Mouse (Mus musculus) intestine, postnatal 0 days (tissue): ENCODE results near the gene S100a9. TPM values are rescaled to one million over a fixed set of nuclear protein-coding genes. Genes with fewer than 3 reads are reported as not detected.
A peak's percentile ranks its signal among the peaks of the same experiment; 100 is the strongest.

Source experiments
- ATAC-seq: fragments of 200-750 bp; cut with Nextera tagmentation; 2 replicates; pipeline ENCODE4 v1.8.0; 2017; ENCODE audit warnings: mild to moderate bottlenecking, moderate TSS enrichment, moderate library complexity
- H3K27ac ChIP-seq: fragments of 300-500 bp; sonication (generic); 2 replicates; pipeline ENCODE4 v1.5.1; 2014; ENCODE audit warnings: mild to moderate bottlenecking, low read depth, low read length, moderate library complexity
- H3K27me3 ChIP-seq: fragments of 300-500 bp; sonication (generic); replicated peaks from 2 replicates; pipeline ENCODE4 v1.6.1; 2014; ENCODE audit warnings: low read length, mixed read lengths; ENCODE audit not compliant: control insufficient read depth, insufficient read depth
- H3K36me3 ChIP-seq: fragments of 300-500 bp; sonication (generic); 2 replicates; pipeline ENCODE4 v1.6.1; 2014; ENCODE audit warnings: mild to moderate bottlenecking, moderate library complexity; ENCODE audit not compliant: control insufficient read depth, insufficient read depth
- H3K4me1 ChIP-seq: fragments of 300-500 bp; sonication (generic); replicated peaks from 2 replicates; pipeline ENCODE4 v1.6.1; 2014; ENCODE audit warnings: antibody characterized with exemption, low read length, mixed read lengths; ENCODE audit not compliant: control insufficient read depth, insufficient read depth
- H3K4me2 ChIP-seq: fragments of 300-500 bp; sonication (generic); replicated peaks from 2 replicates; pipeline ENCODE4 v1.6.1; 2014; ENCODE audit warnings: low read depth, mild to moderate bottlenecking, moderate library complexity
- H3K4me3 ChIP-seq: fragments of 300-500 bp; sonication (generic); 2 replicates; pipeline ENCODE4 v1.5.1; 2014; ENCODE audit warnings: low read depth, low read length
- H3K9ac ChIP-seq: fragments of 300-500 bp; sonication (generic); 2 replicates; pipeline ENCODE4 v1.6.1; 2014; ENCODE audit warnings: mild to moderate bottlenecking, low read depth, low read length
- H3K9me3 ChIP-seq: fragments of 300-500 bp; sonication (generic); 2 replicates; pipeline ENCODE4 v1.6.1; 2016; ENCODE audit warnings: mixed run types; ENCODE audit not compliant: control insufficient read depth
- CTCF ChIP-seq: sonication (generic); IDR thresholded peaks from 2 replicates; pipeline ENCODE4 v1.5.1; 2016; ENCODE audit warnings: low read depth, mild to moderate bottlenecking, control low read depth, antibody characterized with exemption, moderate library complexity
- WGBS: fragments of 180-500 bp; shearing (Covaris S2); extraction: QIAGEN DNeasy Blood & Tissue Kit; methylation state at CpG from one replicate; pipeline ENCODE4 v1.1.7; 2014; 5-methylcytosine and 5-hydroxymethylcytosine counted together
- polyA plus RNA-seq: library from polyadenylated mRNA; unstranded; fragments of >200 nt; fragmentation: Nextera tagmentation; extraction: Ambion mirVana; gene quantifications from 2 replicates; pipeline ENCODE4 v1.2.1, GENCODE M21; 2015

Gene S100a9
- polyA plus RNA-seq = 2.8 and 3.3 TPM in 2 replicates

GRCm38 (mm10) chr3:90695613-90696012 is at the start of gene S100a9:
Gene S100a9 (minus strand): TSS chr3:90695721.
- no peak for TF ChIP-seq CTCF
- Histone ChIP-seq H3K27ac (no peak within 1 kb of the TSS), H3K4me2 (no peak within 1 kb of the TSS), H3K4me1 (no peaks in the 10 kb centered on the region), H3K9me3 (no peaks in the 10 kb centered on the region), H3K4me3 (no peak within 1 kb of the TSS), H3K9ac (no peak within 1 kb of the TSS), H3K27me3 (no peaks in the 10 kb centered on the region), H3K36me3 (no peaks in the 10 kb centered on the region)
- 56% methylated on average over 3 of the region's 3 CpGs for WGBS
- no peak for ATAC-seq

GRCm38 (mm10) chr3:90726606-90727005 is 31.1 kb upstream of the S100a9 start, which contains the start of gene Pglyrp4:
Gene Pglyrp4 (plus strand): TSS chr3:90726906.
- no peak for TF ChIP-seq CTCF
- H3K36me3 ChIP-seq = no peaks in the 10 kb centered on the region
- no peak for ATAC-seq
- no peaks in the 10 kb centered on the region for H3K4me1 ChIP-seq
- H3K27me3 ChIP-seq = no peaks in the 10 kb centered on the region
- no peak within 1 kb of the TSS for H3K9ac ChIP-seq
- no peak within 1 kb of the TSS for H3K4me2 ChIP-seq
- no peak within 1 kb of the TSS for H3K27ac ChIP-seq
- H3K4me3 ChIP-seq = no peak within 1 kb of the TSS
- no peaks in the 10 kb centered on the region for H3K9me3 ChIP-seq
- 84% methylated on average over 3 of the region's 3 CpGs for WGBS

- Histone ChIP-seq H3K9ac (no peak overlapping the region), H3K4me2 (no peak overlapping the region), H3K4me3 (no peak overlapping the region), H3K27ac (no peak overlapping the region), H3K9me3 (no peaks in the 10 kb centered on the region), H3K4me1 (no peaks in the 10 kb centered on the region), H3K36me3 (no peaks in the 10 kb centered on the region), H3K27me3 (no peaks in the 10 kb centered on the region)
- TF ChIP-seq CTCF = peak; percentile 99
- ATAC-seq = peak; percentile 63
- 46% methylated on average over 12 of the region's 12 CpGs for WGBS
Observed at GRCm38 (mm10) chr3:90709591-90710460, 14.3 kb upstream of the S100a9 start.

- no peaks in the 10 kb centered on the region for H3K4me1 ChIP-seq
- no peak overlapping the region for H3K4me2 ChIP-seq
- no peak overlapping the region for H3K4me3 ChIP-seq
- no peaks in the 10 kb centered on the region for H3K27me3 ChIP-seq
- TF ChIP-seq CTCF = peak; percentile 76
- no peak overlapping the region for H3K27ac ChIP-seq
- H3K9me3 ChIP-seq = no peaks in the 10 kb centered on the region
- H3K9ac ChIP-seq = no peak overlapping the region
- H3K36me3 ChIP-seq = no peaks in the 10 kb centered on the region
- WGBS = 25% methylated on average over 4 of the region's 4 CpGs
- ATAC-seq = no peak
Observed at GRCm38 (mm10) chr3:90708523-90709202, 13.1 kb upstream of the S100a9 start.

GRCm38 (mm10) chr3:90702244-90702643 is 6.7 kb upstream of the S100a9 start:
- no peaks in the 10 kb centered on the region for H3K36me3 ChIP-seq
- H3K4me2 ChIP-seq = no peak overlapping the region
- no peak overlapping the region for H3K27ac ChIP-seq
- H3K4me3 ChIP-seq = no peak overlapping the region
- 76% methylated on average over 2 of the region's 2 CpGs for WGBS
- no peak for ATAC-seq
- H3K9ac ChIP-seq = no peak overlapping the region
- TF ChIP-seq CTCF = no peak
- H3K27me3 ChIP-seq = no peaks in the 10 kb centered on the region
- H3K9me3 ChIP-seq = no peaks in the 10 kb centered on the region
- H3K4me1 ChIP-seq = no peaks in the 10 kb centered on the region

- WGBS = 68% methylated on average over 2 of the region's 2 CpGs
- no peak overlapping the region for H3K9ac ChIP-seq
- H3K9me3 ChIP-seq = no peaks in the 10 kb centered on the region
- no peak overlapping the region for H3K4me2 ChIP-seq
- no peaks in the 10 kb centered on the region for H3K36me3 ChIP-seq
- no peak overlapping the region for H3K4me3 ChIP-seq
- no peaks in the 10 kb centered on the region for H3K27me3 ChIP-seq
- ATAC-seq = no peak
- no peak overlapping the region for H3K27ac ChIP-seq
- no peak for TF ChIP-seq CTCF
- no peaks in the 10 kb centered on the region for H3K4me1 ChIP-seq
Observed at GRCm38 (mm10) chr3:90693496-90693895, 2.0 kb downstream of the S100a9 start.
